Mouse (Mus musculus): ENCODE results near the gene Abcg5.

Gene Abcg5

DNA sequence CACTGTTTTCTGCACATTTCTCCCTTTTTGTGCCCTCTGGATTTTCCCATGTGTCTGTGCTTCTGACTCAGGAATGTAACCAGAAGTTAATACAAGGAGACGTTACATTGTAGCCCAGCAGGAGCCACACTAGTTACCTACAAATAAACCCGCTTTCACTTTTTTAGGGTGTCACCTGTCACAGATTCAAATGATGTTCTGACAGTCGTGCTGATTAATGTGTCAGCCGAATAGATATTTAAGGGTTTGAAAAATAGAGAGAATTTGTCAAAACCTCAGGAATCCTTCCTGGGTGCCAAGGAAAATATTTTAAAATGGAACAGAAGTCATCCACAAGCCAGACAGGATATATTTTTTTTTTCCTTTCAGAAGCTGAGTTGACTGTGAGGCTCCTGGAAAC, 2.5 kb upstream of the Abcg5 start:
- WGBS = 80% methylated on average over 4 of the region's 4 CpGs

DNA sequence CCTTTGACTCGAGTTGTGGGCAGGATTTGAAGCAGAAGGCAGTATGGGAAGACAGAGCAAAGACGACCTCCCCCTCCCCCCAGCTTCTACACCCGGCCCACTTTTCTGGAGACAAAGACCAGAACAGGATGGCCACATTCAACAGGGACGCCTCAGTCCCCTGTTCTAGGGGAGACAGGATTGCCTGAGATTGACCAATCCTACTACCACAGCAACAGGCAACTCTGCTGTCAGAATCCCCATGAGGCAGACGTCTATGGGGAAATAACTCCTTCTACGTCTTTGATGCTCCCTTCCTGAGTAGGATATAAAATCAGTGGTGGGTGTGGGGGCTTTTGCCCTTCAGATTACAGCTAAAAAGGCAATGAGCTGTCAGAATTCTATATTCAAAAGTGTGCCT, 1.5 kb upstream of the Abcg5 start:
- 66% methylated on average over 6 of the region's 6 CpGs for WGBS

- WGBS = 65% methylated on average over 3 of the region's 3 CpGs
Measured at GRCm38 (mm10) chr17:84681670-84682069, 1.1 kb downstream of the Abcg5 start.

DNA sequence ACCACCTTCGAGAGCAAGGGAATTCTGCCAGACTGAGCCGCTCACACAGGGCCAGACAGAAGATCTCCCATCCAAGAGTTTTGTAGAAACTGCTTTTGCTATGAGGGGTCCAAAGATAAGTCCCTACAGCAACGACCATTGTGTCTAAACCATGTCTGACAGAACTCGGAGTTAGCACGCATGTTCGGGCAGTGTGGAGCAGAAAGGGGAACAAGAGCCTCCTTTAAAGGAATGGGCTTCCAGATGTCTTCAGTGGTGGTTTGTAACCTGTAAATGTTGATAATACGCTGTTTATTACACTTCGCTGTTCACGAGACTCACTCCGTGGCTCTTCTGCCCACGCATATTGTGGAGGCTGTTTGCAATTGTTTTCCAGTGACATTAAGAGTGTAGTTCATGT, 5.2 kb downstream of the Abcg5 start:
- 89% methylated on average over 11 of the region's 11 CpGs for WGBS

DNA sequence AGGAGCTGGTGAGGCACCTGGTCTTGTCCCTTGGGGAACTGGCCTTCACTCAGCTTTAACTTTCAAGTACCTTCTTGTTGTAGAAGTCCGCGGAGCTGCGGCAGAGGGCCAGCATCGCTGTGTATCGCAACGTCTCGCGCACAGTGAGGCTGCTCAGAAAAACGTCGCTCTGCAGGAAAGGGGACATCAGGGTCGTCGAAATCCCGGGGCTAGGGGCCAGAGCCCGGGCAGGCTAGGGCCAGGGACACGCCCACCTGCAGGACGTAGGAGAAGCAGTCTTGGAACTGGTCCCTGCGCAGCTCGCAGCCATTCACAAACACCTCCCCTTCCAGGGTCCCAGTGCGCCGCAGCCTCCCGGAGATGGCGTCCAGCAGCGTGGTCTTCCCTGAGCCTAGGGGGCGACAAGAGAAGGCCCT, 6.9 kb downstream of the Abcg5 start, which contains the start of gene Abcg8:
Gene Abcg8 (plus strand): TSS at position 352 of the 416 bp plus-strand sequence.
- 2% methylated on average over 24 of the region's 24 CpGs for WGBS

GRCm38 (mm10) chr17:84675204-84675603, 7.6 kb downstream of the Abcg5 start:
- 45% methylated on average over 4 of the region's 4 CpGs for WGBS

- 45% methylated on average over 7 of the region's 7 CpGs for WGBS
Measured at GRCm38 (mm10) chr17:84674048-84674447, 8.8 kb downstream of the Abcg5 start.

DNA sequence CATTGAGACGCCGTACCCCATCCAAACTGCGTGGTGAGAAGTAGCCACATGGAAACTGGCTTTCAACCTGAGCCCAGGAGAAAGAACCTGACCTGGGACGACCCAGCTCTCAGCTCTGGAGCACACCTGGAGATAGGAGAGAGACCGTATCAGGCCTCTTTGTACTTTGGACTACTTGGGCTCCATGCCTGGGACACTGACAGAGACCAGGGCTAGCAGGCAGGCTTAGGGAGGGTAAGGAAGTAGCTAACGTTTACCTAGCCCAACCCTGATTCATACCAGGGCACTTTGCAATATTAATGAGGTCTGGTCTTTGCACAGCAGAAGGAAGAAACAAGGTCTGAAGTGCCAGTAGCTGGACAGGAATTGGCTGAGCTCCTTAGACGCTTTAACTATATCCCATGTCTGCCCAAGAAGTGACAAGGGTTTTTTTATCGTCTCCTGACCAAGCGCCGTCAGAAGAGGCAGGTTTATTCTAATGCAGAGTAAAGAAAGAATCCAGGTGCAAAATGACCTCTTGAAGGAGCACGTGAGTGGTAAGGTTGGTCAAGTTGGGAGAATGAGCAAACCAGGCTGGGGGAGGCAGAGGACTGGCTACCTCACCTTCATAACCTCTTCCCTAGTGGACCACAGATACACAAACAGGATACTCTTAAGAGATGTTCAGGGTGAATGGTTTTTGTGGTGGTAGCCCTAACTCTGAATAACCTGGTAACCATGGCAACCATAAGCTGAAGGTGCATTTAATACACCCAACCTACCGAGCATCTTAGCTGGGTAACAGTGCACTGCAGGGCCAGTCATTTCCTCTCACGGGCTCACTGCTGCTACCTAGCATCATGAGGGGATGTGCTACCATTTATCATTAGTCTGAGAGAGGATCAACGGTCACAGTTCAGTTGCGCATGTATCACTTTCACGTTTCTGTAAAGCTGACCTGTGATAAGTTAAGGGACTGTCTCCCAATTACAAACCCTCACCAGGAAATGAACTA, 10.1 kb downstream of the Abcg5 start:
- 83% methylated on average over 16 of the region's 16 CpGs for WGBS

GRCm38 (mm10) chr17:84667848-84668247, 15.0 kb downstream of the Abcg5 start:
- WGBS = 85% methylated on average over 3 of the region's 3 CpGs

GRCm38 (mm10) chr17:84665691-84666090, 17.1 kb downstream of the Abcg5 start:
- 69% methylated on average over 9 of the region's 9 CpGs for WGBS

GRCm38 (mm10) chr17:84665053-84665452, 17.8 kb downstream of the Abcg5 start:
- 78% methylated on average over 10 of the region's 10 CpGs for WGBS

- 87% methylated on average over 8 of the region's 8 CpGs for WGBS
Measured at GRCm38 (mm10) chr17:84658951-84659350, 23.9 kb downstream of the Abcg5 start.

GRCm38 (mm10) chr17:84658195-84658594, 24.6 kb downstream of the Abcg5 start:
- WGBS = 73% methylated on average over 5 of the region's 5 CpGs

GRCm38 (mm10) chr17:84657782-84658181, 25.0 kb downstream of the Abcg5 start:
- WGBS = 76% methylated on average over 7 of the region's 7 CpGs

- 77% methylated on average over 3 of the region's 3 CpGs for WGBS
Measured at GRCm38 (mm10) chr17:84657422-84657732, 25.4 kb downstream of the Abcg5 start.

DNA sequence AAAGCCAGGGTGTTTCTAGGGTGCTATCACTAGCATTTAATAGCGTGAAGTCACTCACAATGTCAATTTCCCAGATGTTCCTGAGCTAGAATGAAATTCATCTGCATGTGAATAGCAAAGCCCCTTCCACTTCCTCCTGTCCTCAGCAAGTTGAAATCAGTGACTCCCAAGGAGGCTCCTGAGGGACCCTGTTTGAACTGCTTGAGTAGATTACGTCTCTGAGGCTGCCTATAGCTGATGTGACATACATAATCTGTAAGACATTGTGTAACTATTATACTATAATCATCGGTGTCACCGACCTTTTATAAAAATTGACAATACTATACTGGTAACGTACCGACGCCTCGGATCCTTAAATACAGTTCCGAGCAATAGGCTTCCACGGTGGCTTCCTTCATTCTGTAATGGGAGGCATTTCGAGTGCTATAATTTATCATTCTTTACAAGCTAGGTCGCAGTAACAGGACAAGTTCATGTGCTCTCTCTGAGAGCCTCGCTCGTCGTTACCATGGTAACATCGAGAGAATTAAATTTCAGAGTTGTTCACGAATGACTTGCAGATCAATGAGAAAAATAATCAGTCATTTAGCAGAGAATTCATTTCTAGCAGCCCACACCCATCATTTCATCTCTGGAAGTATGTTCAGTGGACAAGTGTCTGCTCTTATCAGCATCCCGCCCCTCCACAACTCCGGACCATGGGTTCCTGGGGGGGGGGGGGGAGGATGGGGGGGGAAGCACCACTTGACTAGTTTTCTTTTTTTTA, 26.0 kb downstream of the Abcg5 start:
- WGBS = 75% methylated on average over 19 of the region's 19 CpGs

DNA sequence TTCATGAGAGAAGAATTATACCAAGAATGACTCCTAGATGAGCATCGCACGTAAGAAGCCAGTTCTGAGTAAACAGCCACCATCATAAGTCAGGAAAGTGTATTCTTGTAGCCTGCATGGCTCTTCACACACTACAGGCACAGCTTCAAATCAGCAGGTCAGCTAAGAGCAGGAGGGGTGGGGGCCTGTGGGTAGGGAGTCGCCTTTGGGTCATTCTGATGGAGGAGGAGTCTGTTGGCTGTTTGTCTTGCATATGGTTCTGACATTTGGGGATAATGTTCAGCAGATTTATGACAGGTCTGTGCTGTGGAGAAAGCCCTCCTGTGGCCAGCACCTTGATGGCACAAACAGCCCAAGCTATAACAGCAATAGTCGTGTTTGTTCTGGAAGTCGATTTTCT, 26.6 kb downstream of the Abcg5 start:
- 85% methylated on average over 5 of the region's 5 CpGs for WGBS

DNA sequence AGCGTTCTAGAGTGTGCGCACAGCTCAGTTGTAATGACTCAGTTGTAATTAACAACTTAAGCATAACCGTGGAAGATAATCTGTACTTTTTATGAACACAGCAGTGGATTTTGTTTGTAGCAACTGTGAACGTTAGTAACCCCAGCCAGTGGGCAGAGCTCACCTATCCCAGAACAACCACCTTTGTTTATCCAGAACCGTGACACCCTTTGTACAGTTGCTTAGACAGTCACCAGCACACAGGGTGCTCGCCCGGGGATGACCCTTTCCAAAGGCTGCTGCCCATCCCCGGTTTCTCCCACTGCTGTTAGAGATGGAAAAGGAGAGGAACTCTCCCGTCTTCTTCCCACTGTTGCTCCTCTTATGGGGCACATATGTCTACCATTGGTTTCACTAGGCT, 29.3 kb downstream of the Abcg5 start:
- WGBS = 94% methylated on average over 9 of the region's 9 CpGs

- 95% methylated on average over 9 of the region's 9 CpGs for WGBS
Measured at GRCm38 (mm10) chr17:84650302-84651017, 32.4 kb downstream of the Abcg5 start.

DNA sequence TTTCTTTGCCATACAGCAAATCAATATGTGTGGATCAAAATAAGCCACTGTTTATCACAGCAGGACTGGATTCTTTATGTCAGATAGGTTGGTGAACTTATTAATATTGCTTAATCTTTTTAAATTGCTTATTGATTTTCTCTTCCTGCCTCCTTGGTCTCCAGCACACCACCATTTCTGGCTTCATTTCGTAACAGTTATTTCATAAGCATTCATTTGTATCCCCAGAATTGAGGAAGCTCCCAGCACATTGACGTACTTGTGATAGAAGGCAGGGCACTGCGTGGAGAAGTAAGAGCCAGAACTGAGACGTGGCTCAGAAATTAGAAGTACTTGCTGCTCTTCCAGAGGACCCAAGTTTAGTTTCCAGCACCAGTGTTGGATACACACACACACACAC, 35.2 kb downstream of the Abcg5 start:
- WGBS = 75% methylated on average over 4 of the region's 4 CpGs

- WGBS = 45% methylated on average over 2 of the region's 2 CpGs
Measured at GRCm38 (mm10) chr17:84646477-84646876, 36.3 kb downstream of the Abcg5 start.

GRCm38 (mm10) chr17:84645894-84646293, 36.9 kb downstream of the Abcg5 start:
- 25% methylated on average over 5 of the region's 7 CpGs for WGBS

Measured in cerebral cortex, adult 2 months (tissue).